Mouse (Mus musculus) myocyte (in vitro differentiated cells): Measurements from ENCODE around the gene Sult1a1.

Source experiments
- E2F4 ChIP-seq: IDR thresholded peaks from one replicate; pipeline ENCODE4 v1.6.1; 2011; ENCODE audit warnings: mild to moderate bottlenecking, control low read depth, moderate library complexity; ENCODE audit not compliant: insufficient read depth
- MAX ChIP-seq: IDR thresholded peaks from one replicate; pipeline ENCODE4 v1.6.1; 2011; ENCODE audit warnings: low read depth, mild to moderate bottlenecking, control low read depth
- MYOD1 ChIP-seq, 3 experiments: IDR thresholded peaks; one replicate each; pipeline ENCODE4 v1.6.1; 2011; ENCODE audit warnings: control low read depth in 2 of 3, low read depth in 2 of 3, mild to moderate bottlenecking in 2 of 3, moderate library complexity in 1 of 3; ENCODE audit not compliant: insufficient read length in 2 of 3, control insufficient read depth in 1 of 3
- MYOG ChIP-seq, 3 experiments: IDR thresholded peaks; one replicate each; pipeline ENCODE4 v1.6.1; 2011; ENCODE audit warnings: control low read depth in 2 of 3, low read depth in 2 of 3, mild to moderate bottlenecking in 2 of 3; ENCODE audit not compliant: insufficient read length in 2 of 3, control insufficient read depth in 1 of 3, insufficient read depth in 1 of 3
- POLR2A ChIP-seq: IDR thresholded peaks from one replicate; pipeline ENCODE4 v1.6.1; 2011; ENCODE audit warnings: low read depth, mild to moderate bottlenecking, control low read depth, moderate library complexity; ENCODE audit not compliant: insufficient read length
- POLR2AphosphoS2 ChIP-seq: IDR thresholded peaks from one replicate; pipeline ENCODE4 v1.6.1; 2011; ENCODE audit warnings: low read depth, control low read depth; ENCODE audit not compliant: insufficient read length
- TCF12 ChIP-seq: IDR thresholded peaks from one replicate; pipeline ENCODE4 v1.6.1; 2011; ENCODE audit warnings: mild to moderate bottlenecking, control low read depth; ENCODE audit not compliant: poor library complexity, insufficient read depth, severe bottlenecking
- USF1 ChIP-seq: IDR thresholded peaks from one replicate; pipeline ENCODE4 v1.6.1; 2011; ENCODE audit warnings: low read depth, mild to moderate bottlenecking, control low read depth, moderate library complexity

- TF ChIP-seq TCF12, result no peak
- no peak for TF ChIP-seq POLR2A
- TF ChIP-seq MAX, result no peak
- no peak for TF ChIP-seq MYOG (IDR thresholded peaks at IDR 0.05; ENCODE audit: control insufficient read depth in 1 of 3, insufficient read depth in 1 of 3, insufficient read length in 2 of 3, low read depth in 2 of 3)
- no peak for TF ChIP-seq USF1
- no peak for TF ChIP-seq E2F4
- no peak for TF ChIP-seq MYOD1 (IDR thresholded peaks at IDR 0.05; ENCODE audit: control insufficient read depth in 1 of 3, insufficient read length in 2 of 3, low read depth in 2 of 3)
- TF ChIP-seq POLR2AphosphoS2, result no peak
These were observed 50.2 kb downstream of the Sult1a1 start for GRCm38 (mm10) chr7:126625807-126626600.
